Mouse (Mus musculus) midbrain, embryonic 14.5 days (tissue): ENCODE data around the gene Spns1. TPM values are rescaled to one million over a fixed set of nuclear protein-coding genes. Genes with fewer than 3 reads are reported as not detected.
A peak's percentile ranks its signal among the peaks of the same experiment; 100 is the strongest.
"Not testable (repeated sequence)": the region's sequence is repeated elsewhere in the genome, so short reads cannot be mapped to it uniquely, and the experiment has no call there.

Experiments
- ATAC-seq: fragments of 200-750 bp; cut with Nextera tagmentation; 2 replicates; pipeline ENCODE4 v1.8.0; 2017; ENCODE audit warnings: moderate number of reproducible peaks, moderate library complexity; ENCODE audit not compliant: low FRiP score, low TSS enrichment
- DNase-seq: peaks from one replicate; pipeline ENCODE4 v3.0.0-alpha.2; 2015
- H3K27ac ChIP-seq: fragments of 300-500 bp; sonication (generic); replicated peaks from 2 replicates; pipeline ENCODE4 v1.5.1; 2014; ENCODE audit warnings: mild to moderate bottlenecking, low read depth, low read length, moderate library complexity
- H3K27me3 ChIP-seq: fragments of 300-500 bp; sonication (generic); 2 replicates; pipeline ENCODE4 v1.6.1; 2014; ENCODE audit warnings: low read length, control low read depth, mixed read lengths; ENCODE audit not compliant: control insufficient read depth, insufficient read depth
- H3K36me3 ChIP-seq: fragments of 300-500 bp; sonication (generic); 2 replicates; pipeline ENCODE4 v1.6.1; 2014; ENCODE audit warnings: low read length, control low read depth; ENCODE audit not compliant: control insufficient read depth, insufficient read depth
- H3K4me1 ChIP-seq: fragments of 300-500 bp; sonication (generic); 2 replicates; pipeline ENCODE4 v1.6.1; 2014; ENCODE audit warnings: mild to moderate bottlenecking, antibody characterized with exemption, low read length, control low read depth; ENCODE audit not compliant: control insufficient read depth, insufficient read depth
- H3K4me2 ChIP-seq: fragments of 300-500 bp; sonication (generic); 2 replicates; pipeline ENCODE4 v1.6.1; 2014; ENCODE audit warnings: mild to moderate bottlenecking, low read length, moderate library complexity
- H3K4me3 ChIP-seq: fragments of 300-500 bp; sonication (generic); replicated peaks from 2 replicates; pipeline ENCODE4 v1.5.1; 2014; ENCODE audit warnings: low read depth, low read length
- H3K9ac ChIP-seq: fragments of 300-500 bp; sonication (generic); replicated peaks from 2 replicates; pipeline ENCODE4 v1.6.1; 2014; ENCODE audit warnings: mild to moderate bottlenecking, low read length, moderate library complexity
- H3K9me3 ChIP-seq: fragments of 300-500 bp; sonication (generic); 2 replicates; pipeline ENCODE4 v1.6.1; 2016; ENCODE audit warnings: low read length, control low read depth, mixed read lengths; ENCODE audit not compliant: control insufficient read depth
- WGBS: fragments of 180-500 bp; shearing (Covaris S2); extraction: QIAGEN DNeasy Blood & Tissue Kit; methylation state at CpG from one replicate; pipeline ENCODE4 v1.1.7; 2014; 5-methylcytosine and 5-hydroxymethylcytosine counted together
- polyA plus RNA-seq: library from polyadenylated mRNA; unstranded; fragments of >200 nt; fragmentation: Nextera tagmentation; extraction: Ambion mirVana; gene quantifications from 2 replicates; pipeline ENCODE4 v1.2.1, GENCODE M21; 2014

The Spns1 gene
- polyA plus RNA-seq, 1 experiment from 2014 or later = 60.4 TPM

GRCm38 (mm10) chr7:126408686-126409085 is 31.4 kb upstream of the Spns1 start:
- Histone ChIP-seq H3K27ac (no peak overlapping the region), H3K9ac (no peak overlapping the region), H3K4me1 (no peaks in the 10 kb centered on the region), H3K4me3 (no peak overlapping the region), H3K4me2 (no peak overlapping the region), H3K36me3 (no peaks in the 10 kb centered on the region), H3K27me3 (no peaks in the 10 kb centered on the region), H3K9me3 (no peaks in the 10 kb centered on the region)
- DNase-seq (no peak), ATAC-seq (no peak)
- 89% methylated on average over 2 of the region's 2 CpGs for WGBS

DNA sequence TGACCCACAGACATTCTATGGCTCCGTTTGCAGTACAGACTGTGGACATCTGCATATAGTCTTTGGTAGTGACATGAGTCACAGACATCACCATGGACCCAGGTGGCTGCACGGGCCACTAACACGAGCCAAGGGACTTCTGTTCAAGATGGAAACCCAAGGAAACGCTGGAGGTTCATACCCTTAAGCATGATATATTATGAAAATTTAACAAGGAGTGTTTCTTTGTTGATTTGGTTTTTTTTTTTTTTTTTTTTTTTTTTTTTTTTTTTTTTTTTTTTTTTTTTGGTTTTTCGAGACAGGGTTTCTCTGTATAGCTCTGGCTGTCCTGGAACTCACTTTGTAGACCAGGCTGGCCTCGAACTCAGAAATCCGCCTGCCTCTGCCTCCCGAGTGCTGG is 25.3 kb upstream of the Spns1 start:
- H3K27me3 ChIP-seq, H3K4me2 ChIP-seq, H3K9me3 ChIP-seq, H3K27ac ChIP-seq, H3K4me1 ChIP-seq, H3K4me3 ChIP-seq, DNase-seq, H3K36me3 ChIP-seq, H3K9ac ChIP-seq, ATAC-seq: not testable (repeated sequence)
- 90% methylated on average over 7 of the region's 8 CpGs for WGBS

- ATAC-seq = no peak
- Histone ChIP-seq H3K4me1 (0 out of 2 replicates have a peak, but pooled peaks cover 4% of the 10 kb centered on the region), H3K4me3 (no peak overlapping the region), H3K36me3 (no peaks in the 10 kb centered on the region), H3K27me3 (no peaks in the 10 kb centered on the region), H3K9ac (no peak overlapping the region), H3K9me3 (no peaks in the 10 kb centered on the region), H3K27ac (no peak overlapping the region), H3K4me2 (no peak overlapping the region)
- peak; percentile 91 for DNase-seq
- 14% methylated on average over 5 of the region's 5 CpGs for WGBS
These were observed 22.3 kb upstream of the Spns1 start for GRCm38 (mm10) chr7:126399548-126399947.

- H3K4me1 ChIP-seq = 0 out of 2 replicates have a peak, but pooled peaks cover 4% of the 10 kb centered on the region
- ATAC-seq (no peak), DNase-seq (no peak)
- 93% methylated on average over 4 of the region's 4 CpGs for WGBS
- no peak overlapping the region for H3K9ac ChIP-seq
- H3K36me3 ChIP-seq = no peaks in the 10 kb centered on the region
- no peak overlapping the region for H3K4me2 ChIP-seq
- no peak overlapping the region for H3K4me3 ChIP-seq
- H3K27me3 ChIP-seq = no peaks in the 10 kb centered on the region
- no peak overlapping the region for H3K27ac ChIP-seq
- H3K9me3 ChIP-seq = no peaks in the 10 kb centered on the region
These were observed 20.6 kb upstream of the Spns1 start for GRCm38 (mm10) chr7:126397822-126398221.

- H3K27ac ChIP-seq = no peak overlapping the region
- H3K36me3 ChIP-seq = no peaks in the 10 kb centered on the region
- H3K4me1 ChIP-seq = 0 out of 2 replicates have a peak, but pooled peaks cover 4% of the 10 kb centered on the region
- H3K4me3 ChIP-seq = no peak overlapping the region
- WGBS = 56% methylated on average over 6 of the region's 6 CpGs
- no peaks in the 10 kb centered on the region for H3K27me3 ChIP-seq
- 0 out of 2 replicates have a peak overlapping the region, but pooled peaks have one; percentile 26 for H3K4me2 ChIP-seq
- DNase-seq (no peak), ATAC-seq (no peak)
- H3K9me3 ChIP-seq = no peaks in the 10 kb centered on the region
- no peak overlapping the region for H3K9ac ChIP-seq
These were observed 20.0 kb upstream of the Spns1 start for GRCm38 (mm10) chr7:126397221-126397620.

- no peaks in the 10 kb centered on the region for H3K36me3 ChIP-seq
- peak within 1 kb of the TSS; percentile 82 for H3K4me2 ChIP-seq
- WGBS = under 1% methylated on average over 59 of the region's 59 CpGs
- H3K9ac ChIP-seq = peak within 1 kb of the TSS; percentile 72
- 0 out of 2 replicates have a peak, but pooled peaks cover 4% of the 10 kb centered on the region for H3K4me1 ChIP-seq
- ATAC-seq (peak; percentile 100), DNase-seq (peak; percentile 98)
- no peaks in the 10 kb centered on the region for H3K27me3 ChIP-seq
- H3K9me3 ChIP-seq = no peaks in the 10 kb centered on the region
- H3K27ac ChIP-seq = peak within 1 kb of the TSS; percentile 67
- H3K4me3 ChIP-seq = peak within 1 kb of the TSS; percentile 85
These were observed 19.3 kb upstream of the Spns1 start, which contains the start of gene Nfatc2ip for GRCm38 (mm10) chr7:126396298-126397119. Gene Nfatc2ip, minus strand, starts transcription at chr7:126396737.

DNA sequence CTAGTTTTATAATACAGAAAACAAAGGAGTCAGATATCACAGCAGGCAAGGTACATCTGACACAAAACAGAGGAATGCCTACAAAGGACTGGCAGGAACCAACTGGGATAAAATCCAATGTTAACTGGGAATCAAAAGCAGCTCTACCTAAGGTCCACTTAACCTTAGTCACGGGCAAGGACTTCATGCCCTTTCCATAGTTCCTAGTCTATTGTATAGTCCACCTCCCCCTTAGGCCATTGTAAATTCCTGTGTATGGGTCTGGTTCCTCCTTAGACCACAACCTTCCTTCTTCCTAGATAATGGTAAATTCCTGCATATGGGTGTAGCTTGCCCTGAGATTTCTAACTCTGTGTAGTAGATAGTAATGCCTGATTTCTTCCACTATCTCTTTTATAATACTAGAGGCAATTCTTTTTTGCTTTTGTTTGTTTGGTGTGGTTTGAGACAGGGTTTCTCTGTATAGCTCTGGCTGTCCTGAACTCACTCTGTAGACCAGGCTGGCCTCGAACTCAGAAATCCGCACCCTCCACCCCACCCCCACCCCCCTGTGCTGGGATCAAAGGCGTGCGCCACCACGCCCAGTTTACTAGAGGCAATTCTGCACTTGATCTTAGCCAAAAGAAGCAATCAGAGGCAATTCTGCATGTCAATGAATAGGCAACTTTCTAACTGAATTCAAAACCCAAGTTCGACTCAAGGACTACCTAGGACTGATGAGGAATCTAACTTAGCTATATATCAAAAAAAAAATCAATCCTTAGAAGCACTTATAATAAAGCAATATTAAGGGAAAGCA is 15.0 kb upstream of the Spns1 start:
- 91% methylated on average over 7 of the region's 7 CpGs for WGBS
- not testable (repeated sequence) for ATAC-seq, DNase-seq, H3K27ac ChIP-seq, H3K4me2 ChIP-seq, H3K4me1 ChIP-seq, H3K4me3 ChIP-seq, H3K9me3 ChIP-seq, H3K9ac ChIP-seq, H3K27me3 ChIP-seq
- H3K36me3 ChIP-seq = peaks cover 23% of the 10 kb centered on the region

DNA sequence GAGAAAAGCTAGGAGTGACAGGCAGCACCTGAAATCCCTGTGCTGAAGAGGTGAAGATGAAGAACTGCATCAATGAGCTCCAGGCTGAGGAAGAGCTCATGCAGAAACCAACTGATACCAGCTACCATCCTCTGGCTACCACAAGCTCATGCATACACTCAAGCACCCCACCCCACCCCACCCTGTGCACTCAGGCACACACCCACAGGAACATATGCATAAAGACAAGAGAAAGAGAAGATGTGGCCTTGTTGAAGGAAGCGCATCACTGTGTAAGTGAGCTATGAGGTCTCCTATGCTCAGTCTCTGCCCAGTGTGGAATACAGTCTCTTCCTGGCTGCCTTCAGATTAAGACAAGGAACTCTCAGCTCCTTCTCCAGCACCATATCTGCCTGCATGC is 10.9 kb upstream of the Spns1 start:
- Histone ChIP-seq H3K27ac (no peak overlapping the region), H3K4me3 (no peak overlapping the region), H3K36me3 (peaks cover 45% of the 10 kb centered on the region), H3K4me1 (no peaks in the 10 kb centered on the region), H3K9ac (no peak overlapping the region), H3K9me3 (no peaks in the 10 kb centered on the region), H3K4me2 (no peak overlapping the region), H3K27me3 (no peaks in the 10 kb centered on the region)
- WGBS = 100% methylated on average over 1 of the region's 1 CpGs
- DNase-seq (no peak), ATAC-seq (no peak)
